Mouse (Mus musculus) T-helper 2 cell (primary cell): ENCODE data around the gene Lcn8.
"Not testable (repeated sequence)": the region's sequence is repeated elsewhere in the genome, so short reads cannot be mapped to it uniquely, and the experiment has no call there.

Experiments
- in situ Hi-C: fragments of 300-600 bp; cut with MboI, MseI; formaldehyde crosslinking; loops from one replicate; pipeline ENCODE4 v1.15.1; 2025; ENCODE audit warnings: high pct_unique_total_duplicates

Lcn8 gene

DNA sequence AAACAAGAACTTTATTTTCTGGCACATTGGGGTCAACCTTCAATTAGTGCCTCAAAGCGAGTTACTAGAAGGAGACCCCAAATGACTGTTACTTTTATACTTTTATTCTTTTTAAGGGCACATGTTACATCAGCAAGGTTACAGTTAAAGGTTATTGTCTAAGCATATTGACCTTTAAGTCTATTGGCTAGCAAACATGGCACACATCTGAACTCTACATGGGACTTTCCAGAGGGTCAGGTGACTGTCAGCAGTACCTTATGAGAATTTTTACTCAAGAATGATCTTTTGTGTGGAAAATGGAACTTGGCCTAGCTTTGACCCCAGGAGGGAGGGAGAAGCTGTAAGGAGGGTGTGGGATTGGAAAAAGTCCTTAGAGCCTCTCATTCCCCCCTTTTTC lies 13.6 kb downstream of the Lcn8 start:
- in situ Hi-C loops, result no loop called here

GRCm38 (mm10) chr2:25676486-25676885 lies 23.6 kb downstream of the Lcn8 start, which contains the start of gene Lcn6:
Gene Lcn6 (plus strand): TSS chr2:25676786.
- in situ Hi-C loops, result no loop called here

- in situ Hi-C loops, result no loop called here
Observed at GRCm38 (mm10) chr2:25679559-25679958, 26.6 kb downstream of the Lcn8 start.

DNA sequence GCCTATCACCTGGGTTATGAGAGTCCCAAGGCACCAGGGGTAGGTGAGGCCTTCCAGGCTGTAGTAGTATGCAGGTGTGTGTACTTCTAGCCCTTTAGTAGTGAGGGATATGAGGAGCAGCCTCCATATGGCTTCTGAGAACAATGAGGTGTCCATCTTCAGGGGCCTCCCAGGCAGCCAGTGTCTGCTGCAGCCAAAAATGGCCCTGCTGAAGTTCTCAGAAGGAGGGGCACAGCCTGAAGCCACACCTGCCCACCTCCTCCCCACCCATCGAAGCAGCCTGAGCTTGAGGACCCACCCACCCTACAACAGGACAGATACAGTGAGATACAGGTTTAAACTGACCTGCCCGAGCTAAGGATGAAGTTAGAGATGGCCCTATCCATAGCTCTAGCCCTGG lies 29.5 kb downstream of the Lcn8 start, which contains the start of gene Lcn10:
Gene Lcn10, plus strand, starts transcription at position 301 of the 400 bp plus-strand sequence.
- in situ Hi-C loops, result no loop called here

DNA sequence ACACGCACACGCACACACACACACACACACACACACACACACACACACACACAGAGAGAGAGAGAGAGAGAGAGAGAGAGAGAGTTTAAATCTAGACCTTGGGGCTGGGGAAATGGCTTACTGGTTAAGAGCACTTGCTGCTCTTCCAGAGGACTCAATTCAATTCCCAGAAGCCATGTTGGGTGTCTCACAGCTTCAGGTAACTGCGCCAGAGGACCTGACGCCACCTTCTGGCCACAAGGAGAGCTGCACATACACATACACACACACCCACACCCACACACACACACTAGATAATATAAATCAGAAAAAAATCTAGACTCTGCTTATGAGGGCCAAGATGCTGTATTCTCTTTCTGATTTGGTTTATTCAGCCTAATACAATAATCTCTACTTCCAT lies 34.0 kb downstream of the Lcn8 start:
- in situ Hi-C loops, result no loop called here

DNA sequence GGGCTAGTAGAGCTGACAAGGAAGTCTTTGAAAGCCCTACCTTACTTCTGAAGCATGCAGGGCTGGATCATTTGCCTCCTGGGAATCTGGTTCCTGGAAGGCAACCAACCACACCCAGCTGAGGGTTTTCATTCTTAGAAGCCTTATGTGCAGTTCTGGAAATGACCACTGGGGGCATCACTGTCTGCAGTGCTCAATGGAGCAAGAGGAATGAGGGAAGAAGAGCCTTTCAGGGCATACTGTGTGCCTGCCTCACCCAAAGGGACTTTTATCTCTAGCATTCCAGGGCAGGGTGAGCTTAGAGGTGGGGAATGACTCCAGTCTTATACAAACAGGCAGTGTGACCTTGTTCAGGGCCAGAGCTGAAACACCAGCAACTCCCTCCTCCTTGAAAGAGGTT lies 41.7 kb downstream of the Lcn8 start:
- in situ Hi-C loops, result no loop called here

- in situ Hi-C loops, result no loop called here
Observed at GRCm38 (mm10) chr2:25696951-25697350, 44.0 kb downstream of the Lcn8 start.

DNA sequence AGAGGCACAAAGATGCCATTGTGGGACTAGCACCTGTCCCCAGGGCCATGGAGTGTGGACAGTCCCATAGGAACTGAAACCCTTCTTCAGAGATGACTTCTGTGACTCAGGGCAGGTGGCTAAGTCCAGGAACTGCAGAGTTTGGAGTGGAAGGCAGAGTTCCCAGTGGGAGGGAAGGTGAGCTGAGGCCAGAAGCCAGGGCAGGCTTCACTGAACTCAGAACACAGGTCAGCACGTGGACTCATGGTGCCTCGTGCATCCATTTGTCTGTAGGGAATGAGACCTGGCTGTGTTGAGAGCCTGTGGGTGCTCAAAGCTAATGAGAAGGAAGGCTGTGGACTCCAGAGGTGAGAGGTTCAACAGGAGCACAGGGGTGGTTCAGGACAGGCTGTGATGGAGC lies 45.8 kb downstream of the Lcn8 start:
- in situ Hi-C loops, result no loop called here

GRCm38 (mm10) chr2:25699743-25700142 lies 46.8 kb downstream of the Lcn8 start, which contains the start of gene Obp2a:
Gene Obp2a (plus strand): TSS chr2:25700043.
- in situ Hi-C loops, result not testable (repeated sequence)

DNA sequence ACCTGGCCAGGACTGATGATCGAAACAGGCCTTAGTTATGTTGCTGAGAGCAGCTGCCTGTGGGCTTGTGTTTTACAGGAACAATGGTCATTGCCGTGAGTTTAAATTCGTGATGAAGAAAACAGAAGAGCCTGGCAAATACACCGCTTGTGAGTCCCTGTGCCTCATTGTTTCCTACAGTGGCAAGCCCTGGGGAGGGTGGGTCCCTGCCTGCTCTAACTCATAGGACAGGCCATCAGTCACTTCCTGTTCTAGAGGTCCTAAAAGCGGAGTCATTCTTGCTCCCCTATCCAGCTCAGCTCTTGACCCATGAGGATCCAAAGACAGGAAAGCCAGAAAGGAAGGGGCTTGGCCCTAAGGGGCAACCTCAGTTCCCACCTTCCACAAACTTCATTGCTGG lies 48.1 kb downstream of the Lcn8 start:
- in situ Hi-C loops, result no loop called here

- in situ Hi-C loops, result no loop called here
Observed at GRCm38 (mm10) chr2:25703706-25704105, 50.8 kb downstream of the Lcn8 start.
